Mouse (Mus musculus): Measurements from ENCODE around the gene Arhgap10. TPM values are rescaled to one million over a fixed set of nuclear protein-coding genes. Genes with fewer than 3 reads are reported as not detected.
"Not testable (repeated sequence)": the region's sequence is repeated elsewhere in the genome, so short reads cannot be mapped to it uniquely, and the experiment has no call there.

Gene Arhgap10
- total RNA-seq, 2 experiments from 2014 or later = 37.6 to 40.7 TPM

- DNase-seq (ENCODE audit: low spot score) = no peak
Measured at GRCm38 (mm10) chr8:77351177-77351860, 166.4 kb downstream of the Arhgap10 start.

DNA sequence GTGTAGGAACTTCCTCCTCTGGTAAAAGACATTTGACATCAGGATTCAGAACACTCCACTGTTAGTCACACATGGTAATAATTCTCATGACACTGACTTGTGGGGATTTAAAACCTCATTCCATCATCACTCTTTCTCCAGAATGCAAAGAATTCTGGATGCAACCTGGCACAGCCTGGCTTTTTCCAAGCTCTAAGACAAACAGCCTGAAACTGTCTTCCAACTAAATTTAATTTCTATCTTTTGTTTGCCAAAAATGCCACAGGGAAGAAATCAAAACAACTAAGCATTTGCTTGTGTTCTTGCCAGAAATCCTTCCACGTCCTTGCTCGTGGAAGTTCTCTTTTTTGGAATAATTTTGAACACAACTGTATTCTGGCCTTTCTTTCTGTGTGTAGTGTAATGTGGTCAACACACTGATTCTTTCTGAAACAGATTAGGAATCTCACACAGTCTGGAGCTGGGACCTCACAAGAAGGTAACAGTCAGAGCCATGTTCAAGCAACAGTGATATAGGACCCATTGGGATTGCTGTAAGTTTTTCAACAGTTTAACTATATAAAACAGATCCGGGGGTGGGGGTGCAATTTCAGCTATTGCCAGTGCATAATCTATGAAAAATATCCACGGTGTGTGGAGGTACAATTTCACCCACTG, 167.5 kb downstream of the Arhgap10 start:
- no peak for DNase-seq (ENCODE audit: low spot score)

DNA sequence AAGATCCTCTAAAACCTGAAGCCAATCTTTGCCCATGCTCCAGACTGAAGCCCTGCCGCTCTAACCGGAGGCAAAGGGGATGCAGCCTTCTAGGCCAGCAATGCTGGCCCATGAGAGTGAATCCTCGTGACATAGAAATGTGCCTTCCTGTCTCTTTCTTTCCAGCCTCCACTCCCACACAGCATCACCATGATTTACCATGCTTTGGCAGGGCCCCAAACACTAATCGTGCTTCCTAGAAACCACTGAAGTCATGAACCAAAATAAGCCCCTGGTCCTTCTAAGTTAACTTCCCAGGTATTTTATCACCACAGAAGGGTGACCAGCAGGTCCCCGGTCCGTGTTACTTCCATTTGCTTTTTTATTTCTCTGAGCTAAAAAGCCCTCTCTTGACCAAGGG, 173.8 kb downstream of the Arhgap10 start:
- DNase-seq (ENCODE audit: low spot score) = no peak

DNA sequence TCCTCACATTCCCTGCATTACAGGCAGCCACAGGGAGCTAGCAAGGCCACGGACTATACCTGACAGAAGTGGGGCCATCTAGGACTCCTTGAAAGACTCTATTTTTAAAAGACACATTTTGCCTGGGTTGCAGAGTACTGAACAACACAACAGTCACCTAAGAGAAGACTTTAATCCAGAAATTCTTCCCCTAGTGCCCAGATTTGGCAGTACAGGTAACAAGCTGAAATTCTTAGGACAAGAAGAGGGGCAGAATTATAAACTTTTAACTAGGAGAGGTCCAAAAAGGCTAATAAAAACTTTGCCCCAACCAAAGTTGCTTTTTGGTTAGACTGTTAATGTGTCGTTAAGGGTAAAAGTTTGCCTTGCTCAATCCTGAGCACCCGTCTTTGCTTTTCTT, 174.4 kb downstream of the Arhgap10 start:
- DNase-seq (ENCODE audit: low spot score) = no peak

DNA sequence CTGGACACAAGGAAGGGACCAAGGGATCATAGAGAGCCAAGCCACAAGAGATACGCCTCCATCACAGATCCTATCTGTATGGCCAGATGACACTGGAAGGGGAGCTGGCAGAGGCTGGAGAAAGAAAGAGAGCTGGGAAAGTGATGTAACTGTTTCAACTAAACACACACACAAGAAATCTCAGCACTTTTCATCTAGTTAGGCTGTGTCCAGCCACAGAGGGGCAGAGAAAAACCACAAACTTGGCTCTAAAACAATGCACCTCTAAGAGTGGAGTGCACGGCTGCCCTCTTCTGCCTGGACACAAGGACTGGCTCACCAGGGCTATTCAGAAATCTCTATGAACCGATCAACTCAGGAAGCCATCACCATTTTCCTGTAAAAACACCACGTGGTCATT, 175.6 kb downstream of the Arhgap10 start:
- no peak for DNase-seq (ENCODE audit: low spot score)

DNA sequence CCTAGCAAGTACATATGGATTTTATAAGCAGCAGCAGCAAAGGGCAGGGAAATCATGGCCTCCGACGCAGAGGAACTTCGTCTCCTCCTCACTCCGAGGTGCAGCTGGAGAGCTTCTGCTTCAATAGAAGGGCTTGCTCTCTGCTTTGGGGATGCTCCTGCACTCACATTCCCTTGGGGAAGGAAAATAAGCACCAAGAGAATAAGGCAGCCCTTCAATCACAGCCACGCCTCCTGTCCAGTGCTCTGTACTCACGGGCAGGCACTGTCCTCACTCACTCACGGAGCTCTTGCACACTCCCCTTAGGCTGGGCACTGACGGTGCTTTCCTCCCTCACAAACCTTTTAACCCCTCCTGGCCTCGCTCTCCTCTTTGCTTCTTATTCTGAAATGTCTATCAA, 176.4 kb downstream of the Arhgap10 start:
- no peak for DNase-seq (ENCODE audit: low spot score)

- DNase-seq (ENCODE audit: low spot score) = no peak
Measured at GRCm38 (mm10) chr8:77340046-77340747, 177.6 kb downstream of the Arhgap10 start.

- no peak for DNase-seq (ENCODE audit: low spot score)
Measured at GRCm38 (mm10) chr8:77337272-77337671, 180.5 kb downstream of the Arhgap10 start.

DNA sequence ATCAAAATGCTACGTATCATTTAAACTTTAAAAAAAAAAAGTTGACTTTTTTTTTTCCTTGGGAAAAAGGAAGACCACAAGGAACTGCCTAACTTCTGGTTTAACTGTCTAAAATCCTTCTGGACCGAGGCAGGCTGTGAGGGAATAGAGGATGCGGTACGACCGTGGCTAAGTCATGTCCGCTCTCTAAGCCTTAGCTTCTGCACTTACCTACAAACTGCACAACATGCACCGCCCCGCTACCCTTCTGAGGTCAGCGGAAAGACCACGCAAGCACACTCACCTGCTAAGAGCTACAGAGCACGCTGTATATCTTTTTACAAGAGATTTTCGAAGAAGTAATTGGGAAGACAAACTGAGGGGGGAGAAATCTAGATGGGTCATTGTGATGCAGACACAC, 186.6 kb downstream of the Arhgap10 start:
- no peak for DNase-seq (ENCODE audit: low spot score)

DNA sequence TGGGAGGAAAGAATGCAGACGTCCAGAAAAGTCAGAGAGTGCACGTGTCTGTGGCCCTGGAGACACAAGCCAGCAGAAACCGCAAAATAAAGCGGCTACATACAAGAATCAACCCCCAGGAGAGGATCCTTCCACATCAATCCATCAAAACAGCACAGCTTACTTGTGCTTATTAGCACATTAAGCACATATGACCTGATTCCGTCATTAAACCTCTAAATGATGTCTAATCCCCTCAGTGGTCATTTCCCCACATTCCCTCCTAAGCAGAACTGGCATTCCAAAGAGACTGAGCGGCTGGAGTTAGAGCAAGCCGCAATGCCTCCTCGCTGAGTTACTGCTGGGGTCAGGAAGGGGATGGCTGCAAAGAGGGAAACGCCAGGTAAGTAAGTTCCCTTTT, 187.4 kb downstream of the Arhgap10 start:
- DNase-seq (ENCODE audit: low spot score) = no peak

DNA sequence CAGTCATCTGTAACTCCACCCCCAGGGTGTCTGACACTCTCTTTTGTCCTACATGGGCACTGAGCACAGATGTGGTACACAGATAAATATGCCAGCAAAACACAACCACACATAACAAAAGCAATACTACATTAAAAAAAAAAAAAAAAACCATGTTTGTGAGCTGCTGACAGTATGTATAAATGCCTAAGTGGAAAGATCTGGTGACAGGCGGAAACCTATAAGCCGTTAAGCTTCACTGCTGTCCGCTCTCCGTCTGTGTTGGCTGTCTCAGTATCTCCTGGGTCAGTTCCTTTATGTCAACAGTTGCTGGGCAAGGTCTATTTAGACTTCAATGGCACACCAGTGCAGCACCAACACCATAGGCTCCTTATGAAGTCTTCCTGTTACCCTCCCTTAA, 188.0 kb downstream of the Arhgap10 start:
- no peak for DNase-seq (ENCODE audit: low spot score)

DNA sequence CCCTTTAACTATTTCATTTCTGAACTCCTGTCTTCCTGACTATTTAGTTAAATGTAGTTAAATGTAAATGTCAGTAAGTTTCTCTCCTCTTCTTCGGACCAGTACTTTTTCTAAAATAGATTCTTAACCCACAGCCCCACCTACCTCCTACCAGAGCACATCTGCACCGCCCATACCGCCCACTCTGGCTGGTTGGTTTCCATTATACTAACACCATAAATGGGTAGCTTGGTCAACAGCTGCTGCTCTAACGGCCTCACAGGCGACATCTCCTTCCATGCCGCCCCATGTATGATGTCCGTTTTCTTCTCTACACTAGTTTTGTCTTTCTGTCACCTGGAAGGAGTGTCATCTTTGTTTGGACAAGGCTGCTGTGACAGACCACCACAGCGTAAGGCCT, 189.3 kb downstream of the Arhgap10 start:
- no peak for DNase-seq (ENCODE audit: low spot score)

- DNase-seq (ENCODE audit: low spot score) = no peak
Measured at GRCm38 (mm10) chr8:77327326-77327725, 190.4 kb downstream of the Arhgap10 start.

DNA sequence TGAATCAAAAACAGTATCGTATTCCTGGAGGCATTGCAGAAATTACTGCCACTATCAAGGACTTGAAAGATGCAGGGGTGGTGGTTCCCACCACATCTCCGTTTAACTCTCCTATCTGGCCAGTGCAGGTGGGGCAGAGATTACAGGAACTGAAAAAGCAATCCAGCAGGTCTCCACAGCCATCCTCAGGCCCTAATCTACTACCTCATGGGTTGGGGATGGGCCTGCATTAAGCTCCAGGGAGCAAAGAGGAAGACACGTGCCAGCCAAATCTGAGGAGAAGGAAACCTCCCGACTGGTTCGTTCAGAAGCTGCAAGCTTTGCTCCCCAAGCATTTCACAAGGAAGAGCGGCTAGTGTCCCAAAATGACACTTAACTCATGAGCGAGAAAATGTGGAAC, 195.0 kb downstream of the Arhgap10 start:
- DNase-seq (ENCODE audit: low spot score) = not testable (repeated sequence)

DNA sequence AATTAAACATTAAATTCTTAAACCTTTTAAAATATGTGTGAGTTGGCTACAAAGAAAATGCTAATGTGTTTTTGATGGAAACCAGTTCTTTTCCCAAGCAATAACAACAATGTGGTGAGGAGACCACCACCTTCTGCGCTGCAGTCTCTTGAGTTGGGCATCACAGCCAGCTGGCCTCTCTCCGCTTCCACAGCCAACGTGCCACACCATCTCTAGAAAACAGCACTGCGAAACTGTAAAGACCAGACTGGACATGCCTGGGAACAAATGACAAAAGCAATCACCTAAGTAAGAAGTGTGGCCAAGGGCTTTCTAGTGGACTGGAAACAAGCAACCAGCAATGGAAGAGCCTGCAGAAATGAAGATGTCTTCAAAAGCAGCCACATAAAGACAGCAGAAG, 195.9 kb downstream of the Arhgap10 start:
- DNase-seq (ENCODE audit: low spot score) = no peak

DNA sequence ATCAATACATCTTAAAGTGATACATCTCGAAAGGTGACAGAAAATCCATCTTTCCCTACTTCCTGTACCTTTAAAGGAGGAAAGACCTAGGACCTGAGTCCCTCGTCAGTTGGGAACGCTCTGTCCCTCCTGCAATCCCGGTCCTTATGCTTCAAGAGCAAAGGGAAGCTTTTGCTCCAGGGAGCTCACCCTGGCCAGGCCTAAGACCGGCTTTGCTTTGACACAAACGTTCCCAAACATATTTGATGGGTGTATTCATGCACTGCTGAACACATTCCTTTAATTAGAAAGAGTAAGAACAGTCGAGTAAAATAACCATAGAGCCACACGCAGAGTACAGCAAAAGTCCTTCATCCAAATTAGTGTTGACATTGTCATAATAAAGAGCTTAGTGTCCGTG, 199.2 kb downstream of the Arhgap10 start:
- DNase-seq (ENCODE audit: low spot score) = no peak

GRCm38 (mm10) chr8:77317771-77318170, 200.0 kb downstream of the Arhgap10 start:
- DNase-seq (ENCODE audit: low spot score) = no peak

DNA sequence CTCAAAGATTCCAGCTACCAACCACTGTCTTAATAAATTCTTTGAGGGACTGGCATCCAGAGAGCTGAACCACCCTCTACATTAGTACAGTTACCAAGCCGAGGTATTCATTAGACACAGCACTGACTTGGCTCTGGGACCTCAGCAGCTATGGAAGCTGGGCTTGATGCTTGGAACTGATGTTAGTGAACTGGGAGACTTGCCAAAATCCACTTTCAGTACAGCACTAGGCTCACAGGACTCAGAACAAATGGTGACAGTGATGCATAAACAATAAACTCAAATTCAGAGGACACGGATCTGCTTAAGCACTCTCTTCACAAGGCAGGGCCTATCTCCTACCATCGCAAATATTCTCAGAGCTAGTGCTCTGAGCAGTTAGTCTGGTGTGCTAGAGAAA, 204.8 kb downstream of the Arhgap10 start:
- no peak for DNase-seq (ENCODE audit: low spot score)

- DNase-seq (ENCODE audit: low spot score) = no peak
Measured at GRCm38 (mm10) chr8:77311762-77312161, 206.0 kb downstream of the Arhgap10 start.

DNA sequence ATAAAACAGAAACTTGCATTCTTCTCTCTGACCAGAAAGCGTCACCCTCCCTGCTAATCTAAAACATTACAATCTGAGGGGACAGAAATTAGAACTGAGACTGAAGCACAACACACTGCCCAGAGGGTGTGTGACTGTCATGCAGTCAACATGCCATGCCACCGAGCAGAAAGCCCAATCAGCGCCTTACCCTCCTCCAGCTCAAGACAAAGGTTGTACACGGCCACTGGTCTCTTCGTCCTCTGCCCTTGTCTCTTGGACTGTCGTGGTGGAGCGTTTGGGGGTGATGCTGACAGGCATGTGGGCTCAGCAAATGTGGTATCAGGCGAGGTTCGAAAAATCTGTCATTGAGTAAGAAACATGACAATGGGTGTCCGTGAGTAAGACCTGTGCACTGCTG, 207.2 kb downstream of the Arhgap10 start:
- no peak for DNase-seq (ENCODE audit: low spot score)

DNA sequence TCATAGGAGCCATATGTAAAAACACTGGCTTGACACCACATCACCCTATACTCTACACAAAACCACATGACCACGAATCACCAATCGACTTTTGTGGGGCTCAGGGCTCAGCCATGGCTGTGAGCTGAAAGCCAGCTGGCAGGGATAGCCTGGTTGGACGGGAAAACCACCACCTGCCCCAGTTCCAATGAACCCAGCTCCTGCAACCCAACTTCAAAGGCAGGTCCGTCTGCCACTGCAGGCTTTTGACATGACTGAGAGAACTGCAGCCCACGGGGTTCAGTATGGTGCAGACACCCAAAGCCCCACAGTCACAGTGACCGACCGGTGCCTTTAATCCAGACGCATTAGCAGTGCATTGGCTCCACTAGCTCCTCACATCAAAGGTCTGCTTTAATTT, 207.7 kb downstream of the Arhgap10 start:
- no peak for DNase-seq (ENCODE audit: low spot score)

DNA sequence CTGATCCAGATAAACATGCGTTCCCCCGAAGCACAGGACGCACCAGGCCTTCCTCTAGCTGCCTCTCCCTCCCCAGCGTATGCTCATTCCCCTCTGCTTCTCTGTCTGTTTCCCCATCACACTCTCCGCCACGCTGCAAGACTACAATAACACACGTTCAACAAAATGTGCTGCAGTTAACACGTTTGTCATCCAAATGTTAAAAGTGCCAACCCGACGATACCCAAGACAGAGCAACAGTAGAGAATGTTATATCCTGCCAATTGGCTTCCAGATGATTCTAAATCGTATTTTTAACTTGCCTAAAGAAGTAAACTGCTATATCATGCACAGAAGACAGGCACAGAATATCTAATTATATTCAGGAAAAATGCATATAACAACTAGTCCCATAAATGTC, 223.2 kb downstream of the Arhgap10 start:
- DNase-seq (ENCODE audit: low spot score) = no peak

DNA sequence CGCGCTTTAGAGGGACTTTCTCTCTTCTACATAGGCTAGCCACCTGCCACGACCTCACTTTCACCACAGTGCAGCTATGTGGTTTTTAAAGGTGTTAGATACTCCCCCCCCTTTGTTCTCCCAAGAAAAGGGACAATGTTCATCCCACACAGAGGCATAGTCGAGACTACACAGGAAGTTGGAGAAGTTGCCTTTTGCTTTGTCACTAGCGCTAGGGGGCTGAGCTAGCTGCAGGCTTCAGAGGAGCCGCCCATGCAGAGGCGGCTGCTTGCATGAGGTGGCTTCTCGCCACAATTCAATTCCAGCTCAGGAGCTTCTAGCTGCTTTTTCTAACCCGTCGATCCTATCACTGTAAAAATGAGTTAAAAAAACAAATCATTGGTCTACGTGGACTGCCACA, 225.1 kb downstream of the Arhgap10 start:
- DNase-seq (ENCODE audit: low spot score) = no peak
